Mouse (Mus musculus): ENCODE results near the gene Fgd2. TPM values are rescaled to one million over a fixed set of nuclear protein-coding genes. Genes with fewer than 3 reads are reported as not detected.

The Fgd2 gene
- total RNA-seq, 4 experiments from 2014 or later, result 0.75 to 3.6 (median 1.5) TPM

- DNase-seq (ENCODE audit: low spot score), result peak; percentile 88
Measured at GRCm38 (mm10) chr17:29397480-29398433, 37.0 kb downstream of the Fgd2 start.

- no peak for DNase-seq (ENCODE audit: low spot score)
Measured at GRCm38 (mm10) chr17:29398434-29399026, 37.8 kb downstream of the Fgd2 start.

- DNase-seq (ENCODE audit: low spot score), result no peak
Measured at GRCm38 (mm10) chr17:29399241-29399910, 38.7 kb downstream of the Fgd2 start.

GRCm38 (mm10) chr17:29400044-29400443 is 39.3 kb downstream of the Fgd2 start:
- DNase-seq (ENCODE audit: low spot score), result no peak

DNA sequence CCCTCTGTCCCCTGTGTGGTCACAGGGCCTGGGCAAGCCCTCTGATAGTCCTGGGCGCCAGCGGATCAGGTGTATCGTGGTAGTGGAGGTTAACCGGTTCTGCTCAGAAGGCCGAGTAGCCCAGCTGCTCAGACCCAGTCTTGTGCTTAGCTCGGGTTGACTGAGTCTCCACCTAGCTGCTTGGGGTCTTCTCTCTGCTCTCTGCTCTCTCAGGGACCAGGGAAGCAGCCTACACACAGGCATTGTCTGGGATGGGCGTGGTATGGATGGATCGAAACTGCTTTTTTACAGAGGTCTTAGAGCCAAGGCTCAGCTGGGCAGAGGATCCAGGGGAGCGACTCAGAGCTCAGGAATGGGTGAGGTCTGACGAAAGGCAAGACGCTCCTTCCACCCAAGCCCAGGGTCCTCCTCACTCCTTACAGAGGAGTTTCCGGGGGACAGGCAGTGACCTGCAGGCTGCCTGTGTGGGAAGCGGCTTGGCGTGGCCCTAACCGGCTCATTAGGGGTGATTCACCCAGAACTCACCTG is 41.1 kb downstream of the Fgd2 start:
- DNase-seq (ENCODE audit: low spot score), result no peak

- no peak for DNase-seq (ENCODE audit: low spot score)
Measured at GRCm38 (mm10) chr17:29403179-29403578, 42.5 kb downstream of the Fgd2 start.

DNA sequence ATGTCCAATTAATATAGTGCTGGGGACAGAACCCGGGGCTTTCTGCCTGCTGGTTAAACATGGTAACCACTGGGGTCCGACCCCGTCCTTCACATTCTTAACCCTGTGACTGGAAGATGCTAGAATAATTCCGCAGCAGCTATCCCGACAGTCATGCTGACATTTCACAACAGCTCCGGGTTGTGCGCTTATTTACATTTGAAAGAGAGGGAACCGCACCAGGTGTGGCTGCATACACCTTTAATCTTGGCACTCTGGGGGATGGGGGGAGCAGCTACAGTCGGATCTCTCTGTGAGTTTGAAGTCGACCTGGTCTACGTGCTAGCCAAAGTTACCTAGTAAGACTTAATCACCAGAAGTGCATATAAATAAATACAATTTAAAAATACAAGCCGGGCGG is 44.8 kb downstream of the Fgd2 start:
- no peak for DNase-seq (ENCODE audit: low spot score)

DNA sequence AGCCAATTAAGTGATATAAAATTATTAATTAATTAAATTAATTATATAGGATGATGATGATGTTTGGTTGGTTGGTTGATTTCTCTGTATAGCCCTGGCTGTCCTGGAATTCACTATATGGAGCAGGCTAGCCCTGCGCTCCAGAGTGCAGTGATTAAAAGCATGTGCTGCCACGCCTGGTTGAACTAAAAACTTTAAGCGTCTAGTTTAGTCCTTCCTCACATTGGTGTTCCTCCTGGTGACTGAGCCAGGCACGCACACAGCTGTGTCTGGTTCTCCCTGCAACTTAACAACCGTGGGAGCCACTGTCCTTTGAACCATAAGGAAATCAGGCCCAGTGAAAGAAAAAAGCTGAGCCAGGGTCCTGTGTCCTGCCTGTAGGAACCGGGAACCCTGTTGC is 45.4 kb downstream of the Fgd2 start:
- no peak for DNase-seq (ENCODE audit: low spot score)

DNA sequence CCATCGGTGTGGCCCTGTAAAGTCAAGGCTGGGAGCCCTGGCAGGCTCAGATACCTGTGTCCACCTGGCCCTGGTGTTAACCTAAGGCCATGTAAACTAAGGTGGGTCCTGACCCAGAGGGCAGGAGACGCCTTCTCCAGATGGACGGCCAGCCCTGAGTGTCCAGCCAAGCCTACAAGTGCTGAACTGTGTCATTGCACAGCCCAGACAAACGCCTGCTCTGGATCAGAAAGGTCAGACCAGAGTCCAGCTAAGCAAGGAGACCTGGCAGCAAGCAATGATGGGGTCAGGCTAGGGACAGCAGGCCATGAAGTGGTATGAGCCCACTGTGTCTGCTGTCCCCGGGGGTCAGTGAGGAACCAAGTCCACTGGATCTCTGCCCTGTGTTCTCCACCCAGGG is 46.7 kb downstream of the Fgd2 start:
- no peak for DNase-seq (ENCODE audit: low spot score)

- DNase-seq (ENCODE audit: low spot score), result no peak
Measured at GRCm38 (mm10) chr17:29408364-29408763, 47.6 kb downstream of the Fgd2 start.

DNA sequence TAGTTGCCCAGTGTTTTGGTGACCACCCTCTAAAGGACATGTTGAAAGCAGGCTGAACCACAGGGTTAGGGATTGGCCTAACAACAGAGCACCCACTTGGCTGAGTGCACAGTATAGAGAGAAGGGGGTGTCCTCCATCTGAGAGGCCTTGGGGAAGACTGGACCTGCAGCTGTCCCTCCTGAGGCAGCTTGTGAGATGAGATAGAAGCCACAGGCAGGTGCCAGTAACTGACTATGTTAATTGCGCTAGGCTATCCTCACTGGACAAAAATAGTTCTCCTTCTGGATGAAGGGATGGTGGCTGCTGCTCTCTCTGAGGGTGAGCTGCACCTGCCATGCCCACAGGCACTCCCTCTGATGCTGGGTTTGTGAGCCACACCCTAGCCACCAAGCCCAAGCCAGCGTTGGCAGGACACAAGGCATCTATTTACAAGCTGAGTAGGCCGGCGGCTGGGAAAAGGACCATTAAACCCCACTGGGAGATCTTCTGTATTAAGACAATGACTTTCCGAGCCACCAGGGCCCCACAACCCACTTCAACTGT is 49.2 kb downstream of the Fgd2 start:
- no peak for DNase-seq (ENCODE audit: low spot score)

- DNase-seq (ENCODE audit: low spot score), result no peak
Measured at GRCm38 (mm10) chr17:29411821-29412425, 51.2 kb downstream of the Fgd2 start.

- DNase-seq (ENCODE audit: low spot score), result no peak
Measured at GRCm38 (mm10) chr17:29414566-29414965, 53.9 kb downstream of the Fgd2 start.

GRCm38 (mm10) chr17:29415761-29416662 is 55.3 kb downstream of the Fgd2 start:
- DNase-seq (ENCODE audit: low spot score), result no peak

DNA sequence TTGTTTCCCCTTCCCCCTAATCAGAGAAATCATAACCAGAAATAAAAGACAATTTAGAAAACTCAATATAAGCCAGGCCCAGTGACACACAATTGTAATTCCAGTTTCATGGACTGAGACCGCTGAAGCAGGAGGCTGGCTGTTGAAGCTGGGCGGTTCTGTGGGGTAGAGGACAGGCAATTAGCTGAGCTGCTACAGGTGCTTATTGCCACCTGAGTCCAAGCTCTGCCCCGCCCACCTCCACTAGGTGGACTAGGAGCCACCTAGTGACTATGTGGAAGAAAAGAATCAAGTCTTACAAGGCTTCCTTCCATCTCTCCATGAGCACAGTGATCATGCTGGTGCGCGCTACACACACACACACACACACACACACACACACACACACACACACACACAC is 56.0 kb downstream of the Fgd2 start:
- no peak for DNase-seq (ENCODE audit: low spot score)

- no peak for DNase-seq (ENCODE audit: low spot score)
Measured at GRCm38 (mm10) chr17:29418758-29419380, 58.2 kb downstream of the Fgd2 start.

GRCm38 (mm10) chr17:29419976-29420739 is 59.4 kb downstream of the Fgd2 start:
- DNase-seq (ENCODE audit: low spot score), result peak; percentile 64

DNA sequence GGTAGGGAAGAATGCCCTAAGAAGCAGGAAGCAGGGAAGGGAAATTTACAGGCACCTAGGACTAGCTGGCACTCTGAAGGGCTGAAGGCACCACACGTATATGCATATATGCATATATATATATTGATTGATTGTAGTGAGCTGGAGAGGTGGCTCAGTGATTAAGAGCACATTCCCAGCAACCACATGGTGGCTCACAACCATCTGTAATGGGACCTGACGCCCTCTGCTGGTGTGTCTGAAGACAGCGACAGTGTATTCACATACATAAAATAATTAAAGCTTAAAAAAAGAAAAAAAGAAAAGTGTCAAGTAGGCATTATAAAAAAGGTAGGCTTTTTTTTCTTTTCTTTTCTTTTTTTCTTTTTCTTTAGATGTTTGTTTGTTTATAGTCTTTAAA is 60.6 kb downstream of the Fgd2 start:
- DNase-seq (ENCODE audit: low spot score), result no peak

DNA sequence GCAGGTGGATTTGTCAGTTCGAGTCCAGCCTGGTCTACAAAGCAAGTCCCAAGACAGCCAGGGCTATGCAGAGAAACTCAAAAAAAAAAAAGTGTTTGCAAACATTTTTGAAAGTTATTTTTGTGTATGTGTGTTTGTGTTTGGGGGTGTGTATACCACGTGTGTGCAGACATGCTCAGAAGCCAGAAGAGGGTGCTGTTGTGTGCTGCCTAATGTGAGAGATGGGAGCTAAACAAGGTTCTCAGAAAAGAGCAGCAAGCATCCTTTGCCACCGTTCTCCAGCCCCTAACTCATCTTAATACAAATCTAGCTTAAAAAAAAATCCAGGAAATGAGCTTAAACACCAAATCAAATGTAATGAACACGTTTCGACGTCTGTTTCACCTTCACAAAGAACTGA is 61.6 kb downstream of the Fgd2 start:
- no peak for DNase-seq (ENCODE audit: low spot score)
